Mouse (Mus musculus) gastrocnemius, postnatal 14 days (tissue): Measurements from ENCODE around the gene Rbx1. TPM values are rescaled to one million over a fixed set of nuclear protein-coding genes. Genes with fewer than 3 reads are reported as not detected.
"Not testable (repeated sequence)": the region's sequence is repeated elsewhere in the genome, so short reads cannot be mapped to it uniquely, and the experiment has no call there.

Experiments used
- DNase-seq: peaks from one replicate; pipeline ENCODE4 v3.0.0; 2021; ENCODE audit warnings: mixed read lengths
- intact Hi-C: fragments of 180-260 bp; cut with DNase I; formaldehyde crosslinking; loops from one replicate; pipeline ENCODE4 v1.15.1; 2025; ENCODE audit warnings: low total_unique reads
- long read RNA-seq, 2 experiments: library from polyadenylated mRNA; stranded (forward); transcript quantifications; one replicate each; pipeline ENCODE4 v2.0.0; 2021
- total RNA-seq, 2 experiments: library from RNA; stranded (reverse); gene quantifications; 2 replicates each; pipeline ENCODE4 v1.2.3; 2021

The Rbx1 gene
- total RNA-seq: 100 to 1,000 TPM; 106 to 113 TPM
- long read RNA-seq, experiment 1, transcript Rbx1-203 (2 exons, 794 nt): minor isoform, 13 of 161 reads
- long read RNA-seq, experiment 1, transcript Rbx1-201 (5 exons, 1,675 nt): major isoform, 144 of 161 reads
- long read RNA-seq, experiment 1, partial matches to known transcripts: 2 of 161 reads
- long read RNA-seq, experiment 1, other reads (novel, unspliced or antisense): 0 of 161 reads
- long read RNA-seq, experiment 2, transcript Rbx1-201 (5 exons, 1,675 nt): major isoform, 151 of 164 reads
- long read RNA-seq, experiment 2, transcript Rbx1-203 (2 exons, 794 nt): minor isoform, 9 of 164 reads
- long read RNA-seq, experiment 2, partial matches to known transcripts: 1 of 164 reads
- long read RNA-seq, experiment 2, other reads (novel, unspliced or antisense): 2 of 164 reads

DNA sequence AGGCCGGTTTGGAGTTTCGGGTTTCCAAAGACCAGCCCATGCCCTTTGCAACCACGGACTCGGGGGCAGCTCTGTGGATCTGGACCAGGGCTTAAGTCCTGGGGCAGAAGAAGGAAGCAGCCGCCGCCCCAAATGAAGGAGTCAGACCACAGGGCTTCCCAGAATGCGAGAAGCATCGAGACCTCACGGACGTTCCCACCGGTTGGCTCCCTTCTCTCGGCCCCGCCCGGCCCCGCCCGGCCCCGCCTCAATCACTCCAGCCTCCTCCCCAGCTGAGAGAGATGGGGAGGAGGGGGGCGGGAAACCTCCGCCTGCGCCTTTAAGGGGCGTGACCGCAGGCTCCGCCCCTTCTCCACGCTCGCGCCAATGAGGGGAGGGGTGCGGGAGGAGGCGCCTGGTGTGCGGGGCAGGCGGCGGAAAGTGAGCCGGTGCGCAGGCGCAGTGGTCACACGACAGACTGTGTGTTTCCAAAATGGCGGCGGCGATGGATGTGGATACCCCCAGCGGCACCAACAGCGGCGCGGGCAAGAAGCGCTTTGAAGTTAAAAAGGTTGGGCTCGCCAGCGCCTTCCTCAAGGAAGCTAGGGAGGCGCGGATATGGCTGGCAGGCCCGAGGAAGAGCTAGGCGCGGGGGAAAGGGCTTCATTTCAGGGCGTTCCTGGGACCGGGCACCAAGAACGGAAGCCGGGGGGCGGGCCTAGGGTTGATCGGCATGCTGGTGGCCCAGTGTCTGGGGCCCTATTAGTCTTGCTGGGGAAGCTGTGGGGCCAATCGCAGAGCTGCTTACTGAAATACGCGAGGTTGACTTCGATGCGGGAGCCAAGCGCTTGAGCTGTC lies at the start of gene Rbx1:
TSS of gene Rbx1 (plus strand) at position 396 of the 837 bp plus-strand sequence.
- intact Hi-C loops: loop anchor here (5.0 kb wide), 1 partner anchor 116 kb away; no protein-coding TSS in a partner anchor
- DNase-seq: peak; percentile 100

DNA sequence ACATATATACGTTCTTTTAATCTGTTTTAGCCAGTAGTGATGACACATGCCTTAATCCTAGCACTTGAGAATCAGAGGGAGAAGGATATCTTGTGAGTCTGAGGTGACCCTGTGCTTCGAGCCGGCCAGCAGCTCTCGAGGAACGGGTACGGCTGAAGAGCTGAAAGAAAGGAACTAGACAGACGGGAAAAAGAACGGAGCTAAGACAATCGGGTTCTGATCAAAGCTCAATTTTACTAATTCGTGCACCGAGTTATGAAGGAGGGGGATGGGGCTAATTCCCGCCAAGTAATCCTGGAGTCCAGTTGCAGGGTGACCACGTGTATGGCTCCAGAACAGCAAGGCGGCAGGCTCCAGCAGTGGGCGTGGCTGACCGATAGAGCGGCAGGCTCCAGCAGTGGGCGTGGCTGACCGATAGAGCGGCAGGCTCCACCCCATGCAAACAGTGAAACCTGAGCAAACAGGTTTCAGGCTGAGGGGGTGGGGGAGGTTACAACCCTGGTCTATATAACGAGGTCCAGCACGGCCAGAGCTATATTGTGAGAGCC lies 49.3 kb upstream of the Rbx1 start:
- intact Hi-C loops: not testable (repeated sequence)
- DNase-seq: peak; percentile 62

DNA sequence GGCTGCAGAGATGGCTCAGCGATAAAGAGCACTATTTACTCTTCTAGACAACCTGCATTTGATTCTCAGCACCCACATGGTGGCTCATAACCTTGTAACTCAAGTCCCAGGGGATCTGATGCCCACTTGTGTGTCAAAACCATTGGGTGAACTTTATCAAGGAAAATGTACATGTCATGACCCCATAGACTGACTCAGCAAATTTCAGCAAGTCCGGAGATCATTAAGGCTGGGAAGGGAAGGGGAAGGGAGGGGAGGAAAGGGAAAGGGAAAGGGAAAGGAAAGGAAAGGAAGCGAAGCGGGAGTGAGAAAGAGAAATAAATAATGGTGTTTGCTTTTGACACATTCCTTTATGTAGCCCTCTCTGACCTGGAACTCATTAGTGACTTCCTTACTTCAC lies 48.0 kb upstream of the Rbx1 start:
- intact Hi-C loops: no loop called here
- no peak for DNase-seq

DNA sequence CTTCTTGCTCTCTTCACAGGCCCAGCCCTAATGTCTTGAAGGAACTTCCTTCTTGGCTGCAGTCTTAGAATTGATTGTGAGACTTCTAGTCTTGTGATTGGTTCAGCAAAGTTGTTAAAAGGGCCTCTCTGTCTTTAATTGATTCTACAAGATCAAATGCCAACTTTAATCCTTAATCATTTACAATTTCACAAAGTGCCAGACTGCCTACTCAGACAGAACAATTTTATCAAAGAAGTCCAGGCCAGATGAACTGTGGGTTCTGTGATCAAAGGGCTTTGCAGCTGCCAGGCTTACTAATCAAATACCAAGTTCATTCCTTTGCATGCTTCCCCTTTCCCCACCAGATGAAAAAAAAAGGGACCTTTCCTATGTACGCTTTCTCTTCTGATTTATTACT lies 44.6 kb upstream of the Rbx1 start:
- intact Hi-C loops: no loop called here
- DNase-seq: no peak

DNA sequence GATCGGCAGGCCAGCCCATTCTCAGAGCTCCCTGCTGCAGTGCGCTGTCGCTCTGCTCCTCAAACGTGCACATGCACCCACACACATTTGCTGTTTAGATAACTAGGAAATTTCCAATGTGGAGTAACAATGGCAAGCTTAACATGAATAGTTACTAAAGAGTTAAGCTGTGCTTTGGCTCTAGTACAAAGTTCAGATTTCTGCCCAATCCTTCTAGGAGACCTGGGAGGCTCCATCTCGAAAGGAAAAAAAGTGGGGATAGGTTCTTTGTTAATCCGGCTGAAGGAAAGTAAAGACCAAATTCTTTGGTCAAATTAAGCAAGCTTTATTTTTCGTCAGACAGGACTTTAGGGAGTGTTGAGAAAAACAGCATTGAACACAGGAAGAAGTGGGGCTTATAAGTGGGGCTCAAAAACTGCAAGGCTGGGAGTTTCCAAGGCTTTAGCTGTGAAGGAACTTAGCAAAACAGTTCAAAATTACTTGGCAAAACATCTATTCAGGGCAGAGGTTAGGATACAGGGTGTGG lies 43.9 kb upstream of the Rbx1 start:
- intact Hi-C loops: no loop called here
- no peak for DNase-seq

DNA sequence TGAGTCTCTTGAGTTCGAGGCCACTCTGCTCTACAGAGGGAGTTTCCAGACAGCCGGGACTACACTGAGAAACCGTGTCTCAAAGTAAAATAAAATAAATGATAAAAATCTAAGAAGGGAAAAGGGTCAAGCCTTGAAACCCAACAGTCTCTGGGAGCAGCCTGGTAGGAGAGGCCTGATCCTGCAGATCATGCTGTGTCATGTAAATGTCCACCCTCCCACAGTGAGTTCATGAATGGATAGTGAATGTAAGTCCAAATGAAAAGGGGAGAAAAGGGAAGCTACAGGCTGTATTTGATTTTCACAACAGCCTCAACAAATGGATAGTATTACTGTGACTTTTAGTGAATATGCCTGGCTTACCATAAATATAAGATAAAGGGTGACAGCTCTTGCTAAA lies 40.8 kb upstream of the Rbx1 start:
- intact Hi-C loops: no loop called here
- DNase-seq: no peak

DNA sequence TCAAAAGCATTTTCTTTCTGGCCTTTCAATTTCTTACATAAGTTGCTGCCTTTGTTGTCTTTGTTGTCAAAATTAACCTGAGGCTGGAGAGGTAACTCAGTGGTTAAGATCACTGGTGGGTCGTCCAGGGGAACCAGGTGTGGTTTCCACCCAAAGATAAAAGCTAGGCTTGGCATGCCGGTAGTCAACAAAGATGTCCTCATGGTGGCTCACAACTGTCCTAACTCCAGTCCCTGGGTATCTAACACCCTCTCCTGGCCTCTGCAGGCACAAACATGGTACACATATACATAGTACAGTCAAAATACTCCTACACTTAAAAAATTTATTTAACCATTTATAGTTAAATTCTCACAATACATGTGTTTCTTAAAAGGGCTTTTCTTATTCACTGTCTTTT lies 38.1 kb upstream of the Rbx1 start:
- DNase-seq: no peak
- intact Hi-C loops: no loop called here

DNA sequence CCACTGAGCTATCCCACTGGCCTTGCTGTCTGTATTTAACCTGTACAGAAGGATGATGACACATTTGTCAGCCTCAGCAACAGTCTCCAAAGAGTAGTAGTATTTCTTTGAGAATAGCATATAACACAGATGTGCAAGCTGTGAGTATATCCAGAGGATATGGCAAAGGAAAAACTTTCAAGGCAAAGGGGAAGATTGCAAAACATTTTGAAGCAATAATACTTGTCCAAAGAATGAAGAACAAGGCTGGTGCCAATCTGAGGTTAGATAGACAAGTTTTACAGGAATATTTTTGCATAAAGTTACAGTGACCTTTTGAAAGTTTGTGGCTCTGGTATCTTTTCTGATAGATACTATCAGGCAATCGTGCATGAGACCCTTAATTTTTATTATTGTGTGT lies 34.9 kb upstream of the Rbx1 start:
- no peak for DNase-seq
- intact Hi-C loops: no loop called here

DNA sequence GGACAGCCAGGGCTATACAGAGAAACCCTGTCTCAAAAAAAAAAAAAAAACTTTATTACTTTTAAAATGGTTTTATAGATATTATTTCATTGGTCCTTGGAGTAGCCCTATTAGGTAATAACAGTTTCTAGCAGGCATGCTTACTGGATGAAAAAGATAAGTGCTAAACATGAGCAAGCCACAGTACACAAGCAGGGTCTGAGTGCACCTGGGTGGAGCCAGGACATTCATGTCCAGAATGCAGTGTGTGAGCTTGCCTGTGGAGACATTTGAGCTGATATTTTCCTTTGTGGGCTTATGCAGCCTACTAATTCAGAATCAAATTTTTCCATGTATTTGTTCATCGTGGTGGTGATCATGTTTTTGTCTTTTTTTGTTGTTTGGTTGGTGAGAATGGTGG lies 27.8 kb upstream of the Rbx1 start:
- no peak for DNase-seq
- intact Hi-C loops: no loop called here

DNA sequence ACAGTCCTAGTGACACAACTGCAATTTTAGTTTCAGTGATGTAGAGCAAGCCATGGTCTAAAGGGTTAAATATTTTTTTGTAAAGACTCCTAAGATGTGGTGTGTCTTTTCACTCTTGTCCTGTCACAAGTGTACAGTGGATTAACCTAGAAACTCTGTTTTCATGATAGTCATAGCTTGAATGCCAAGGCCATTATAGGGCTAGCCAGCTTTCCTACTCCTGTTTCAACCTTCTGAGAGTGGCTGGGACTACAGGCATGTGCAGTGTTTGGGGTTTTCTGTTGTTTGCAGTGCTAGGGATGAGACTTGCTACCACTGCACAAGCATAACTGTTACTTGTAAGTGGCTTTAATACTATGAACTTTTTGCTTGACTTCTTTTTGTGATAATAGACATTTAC lies 26.9 kb upstream of the Rbx1 start:
- DNase-seq: no peak
- intact Hi-C loops: no loop called here

DNA sequence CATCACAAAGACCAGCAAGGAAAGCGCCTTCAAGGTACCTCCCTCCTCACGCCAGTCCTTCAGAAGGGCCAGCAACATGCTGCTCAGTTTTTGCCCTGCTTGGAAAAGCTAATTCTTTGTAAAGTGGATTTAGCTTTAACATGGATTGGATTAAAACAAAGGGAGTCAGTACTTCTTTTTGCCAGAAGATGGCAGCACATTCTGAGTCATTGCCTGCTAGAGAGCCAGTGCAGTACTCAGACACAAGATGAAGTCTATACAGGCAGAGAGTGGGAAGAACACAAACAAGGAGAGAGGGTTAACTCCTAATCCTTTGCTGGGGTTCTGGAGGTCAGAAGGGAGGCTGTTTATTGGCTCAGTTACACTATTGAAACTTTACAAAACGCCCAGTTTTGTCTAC lies 17.6 kb upstream of the Rbx1 start:
- peak; percentile 6 for DNase-seq
- intact Hi-C loops: loop anchor here (10.0 kb wide), 1 partner anchor 156 kb away; no protein-coding TSS in a partner anchor

DNA sequence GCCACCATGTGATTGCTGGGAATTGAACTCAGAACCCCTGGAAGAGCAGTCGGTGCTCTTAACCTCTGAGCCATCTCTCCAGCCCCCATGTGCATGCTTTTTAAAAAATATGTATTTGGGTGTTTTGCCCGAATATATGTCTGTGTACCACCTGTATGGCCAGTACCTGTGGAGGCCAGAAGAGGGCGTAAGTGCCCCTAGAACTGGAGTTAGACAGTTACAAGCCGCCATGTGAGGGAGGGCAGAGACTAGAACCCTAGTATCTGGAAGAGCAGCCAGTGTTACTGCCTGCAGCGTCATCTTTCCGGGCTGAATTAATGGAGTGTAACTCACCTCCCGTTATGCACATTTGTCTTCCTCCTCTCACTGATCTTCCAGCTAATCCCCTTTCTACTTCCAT lies 4.6 kb upstream of the Rbx1 start:
- intact Hi-C loops: no loop called here
- DNase-seq: no peak

DNA sequence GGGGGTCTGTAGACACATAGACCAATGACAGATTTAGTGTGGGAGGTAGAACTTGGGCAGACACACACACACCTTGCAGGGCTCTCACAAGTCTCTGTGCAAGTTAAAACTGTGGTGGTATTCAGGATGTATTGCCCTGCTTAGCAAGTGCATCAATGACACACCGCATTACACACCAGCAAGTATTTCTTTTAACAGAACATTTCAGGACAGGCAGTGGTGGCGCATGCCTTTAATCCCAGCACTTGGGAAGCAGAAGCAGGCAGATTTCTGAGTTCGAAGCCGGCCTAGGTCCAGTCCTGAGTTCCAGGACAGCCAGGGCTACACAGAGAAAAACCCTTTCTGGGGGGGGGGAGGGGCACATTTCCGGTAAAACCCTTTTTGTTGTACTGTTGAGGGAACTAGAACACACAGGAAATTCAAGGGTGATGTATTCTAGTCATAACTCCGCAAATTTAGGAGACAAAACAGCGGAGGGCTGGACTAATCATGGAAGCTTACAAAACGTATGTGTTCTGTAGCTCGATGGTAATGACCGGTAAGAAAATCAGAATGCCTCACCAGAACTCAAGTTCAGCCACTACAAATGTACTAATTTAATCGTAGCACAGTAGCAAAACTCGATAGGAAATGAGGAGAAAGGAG lies 958 bp upstream of the Rbx1 start:
- intact Hi-C loops: loop anchor here (5.0 kb wide), 1 partner anchor 117 kb away; no protein-coding TSS in a partner anchor
- DNase-seq: no peak

DNA sequence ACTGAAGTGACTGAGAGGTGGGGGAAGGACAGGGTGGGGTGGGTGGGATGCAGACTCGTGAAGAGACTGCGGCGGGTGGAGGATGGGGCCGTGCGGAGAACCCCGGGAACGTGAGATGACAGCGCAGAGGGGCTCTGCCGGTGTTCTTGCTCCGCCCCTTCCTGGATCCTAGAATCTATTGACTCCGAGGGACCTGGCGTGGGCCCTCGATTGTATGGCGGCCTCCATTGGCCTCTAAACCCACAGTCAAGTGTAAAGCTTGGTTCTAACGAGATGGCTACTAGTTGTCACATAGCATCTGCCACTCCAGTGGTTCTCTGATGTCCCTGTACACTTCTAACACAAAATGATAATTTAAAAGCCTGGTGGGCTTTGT lies 630 bp downstream of the Rbx1 start:
- intact Hi-C loops: loop anchor here (5.0 kb wide), 1 partner anchor 116 kb away; no protein-coding TSS in a partner anchor
- no peak for DNase-seq

DNA sequence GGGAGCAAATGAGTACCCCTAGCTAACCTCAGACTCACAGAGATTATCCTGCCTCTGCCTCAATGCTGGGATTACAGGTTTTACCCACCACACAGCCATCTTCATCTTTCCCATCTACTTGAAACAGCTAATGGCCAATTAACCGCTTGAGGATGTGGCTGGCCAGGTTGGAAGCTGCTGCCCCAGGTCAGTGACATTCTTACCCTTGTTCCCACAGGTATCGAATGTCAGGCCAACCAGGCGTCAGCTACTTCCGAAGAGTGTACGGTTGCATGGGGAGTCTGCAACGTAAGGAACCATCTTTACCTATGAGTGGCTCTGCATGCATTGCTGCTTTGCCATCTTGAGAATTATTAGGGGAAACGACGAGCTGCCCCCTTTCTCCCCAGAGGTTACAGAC lies 4.6 kb downstream of the Rbx1 start:
- intact Hi-C loops: loop anchor here (10.0 kb wide), 1 partner anchor 134 kb away; no protein-coding TSS in a partner anchor
- no peak for DNase-seq

DNA sequence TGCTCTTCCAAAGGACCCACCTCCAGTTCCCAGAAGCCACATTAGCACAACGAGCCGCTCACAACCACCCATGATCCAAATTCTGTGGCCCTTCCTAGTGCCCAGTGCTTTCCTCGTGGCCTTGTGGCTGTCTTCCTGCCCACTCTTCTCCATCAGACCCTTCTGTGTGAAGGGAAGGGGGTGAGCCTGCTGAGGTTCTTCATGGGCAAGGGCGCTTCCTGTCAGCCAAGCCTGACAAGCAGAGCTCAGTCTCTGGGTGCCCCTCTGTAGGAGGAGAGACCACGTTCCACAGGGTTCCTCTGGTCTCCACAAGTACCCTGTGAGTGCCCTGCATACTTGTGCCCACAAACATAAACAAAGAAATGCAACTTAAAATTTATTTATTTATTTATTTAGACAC lies 6.2 kb downstream of the Rbx1 start:
- DNase-seq: no peak
- intact Hi-C loops: loop anchor here (10.0 kb wide), 1 partner anchor 133 kb away; no protein-coding TSS in a partner anchor

DNA sequence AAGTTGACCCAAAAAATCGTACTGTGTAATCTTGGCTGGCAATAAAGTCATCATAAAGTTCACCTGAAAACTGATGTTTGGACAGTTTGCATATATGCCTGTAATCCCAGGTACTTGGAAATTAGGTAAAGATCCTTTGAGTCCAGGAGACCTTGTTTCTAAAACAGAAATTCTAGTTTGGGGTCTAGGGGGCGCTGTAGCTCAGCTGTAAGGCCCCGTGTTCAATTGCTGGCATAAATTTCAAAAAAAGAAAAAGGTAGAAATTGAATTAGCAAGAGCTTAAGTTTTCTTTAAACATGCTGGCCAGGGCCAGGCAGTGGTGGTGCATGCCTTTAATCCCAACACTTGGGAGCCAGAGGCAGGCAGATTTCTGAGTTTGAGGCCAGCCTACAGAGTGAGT lies 9.6 kb downstream of the Rbx1 start:
- intact Hi-C loops: loop anchor here (10.0 kb wide), 1 partner anchor 129 kb away; no protein-coding TSS in a partner anchor
- DNase-seq: no peak

DNA sequence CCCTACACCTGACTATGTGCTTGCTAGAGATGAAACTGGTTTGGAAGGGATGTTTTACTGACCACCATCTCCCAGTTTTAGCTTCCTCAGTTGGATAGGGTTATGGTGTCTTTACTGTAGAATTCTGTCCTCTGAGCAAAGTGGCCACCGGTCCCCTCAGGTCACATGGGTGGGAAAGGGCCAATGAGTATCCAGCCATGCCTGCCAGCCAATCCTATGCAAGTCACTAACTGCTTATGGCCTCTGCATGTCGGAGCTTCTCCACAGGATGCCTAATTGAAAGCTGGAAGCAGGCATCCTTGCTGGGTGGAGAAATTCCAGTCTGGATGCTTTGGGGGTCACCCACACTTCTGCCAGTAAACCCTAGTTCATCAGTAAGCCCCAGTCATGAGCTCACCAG lies 10.5 kb downstream of the Rbx1 start:
- intact Hi-C loops: loop anchor here (10.0 kb wide), 1 partner anchor 128 kb away; no protein-coding TSS in a partner anchor
- DNase-seq: no peak

DNA sequence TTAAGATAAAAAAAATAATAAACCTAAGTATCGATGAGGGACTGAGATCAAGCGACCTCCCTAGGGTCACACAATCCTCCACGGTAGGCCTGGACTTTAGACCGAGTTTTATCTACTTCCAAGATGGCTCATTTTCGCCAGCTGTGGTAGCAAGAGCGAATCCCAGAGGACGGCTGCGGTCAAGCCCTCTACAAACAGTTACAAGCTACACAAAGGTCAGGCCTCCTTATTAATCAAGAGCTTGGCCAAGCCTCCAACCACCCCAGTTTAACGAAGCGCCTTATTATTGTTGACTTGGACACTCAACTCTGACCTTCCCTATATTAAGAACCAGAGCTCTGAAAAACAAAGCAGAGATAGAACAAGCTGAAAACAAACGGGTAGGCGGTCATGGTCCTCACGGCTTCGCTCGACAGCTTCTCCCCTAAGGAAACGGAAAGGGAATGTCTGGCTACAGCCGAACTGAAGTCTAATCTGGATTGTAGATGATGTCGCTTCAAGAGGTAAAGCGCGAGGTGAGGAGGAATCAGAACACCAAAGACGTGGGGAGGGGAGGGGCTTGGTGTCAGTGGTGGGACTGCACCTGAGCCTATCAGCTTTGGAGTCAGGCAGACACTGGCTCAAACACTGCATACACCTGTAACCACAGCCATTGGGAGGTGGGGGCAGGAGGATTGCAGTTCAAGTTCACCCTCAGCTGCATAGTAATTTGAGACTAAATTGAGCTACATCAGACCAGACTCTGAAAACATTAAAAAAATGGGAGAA lies 13.5 kb downstream of the Rbx1 start:
- intact Hi-C loops: loop anchor here (10.0 kb wide), 1 partner anchor 125 kb away; no protein-coding TSS in a partner anchor
- no peak for DNase-seq
